Mouse (Mus musculus): Measurements from ENCODE around the gene 0610040J01Rik. TPM values are rescaled to one million over a fixed set of nuclear protein-coding genes. Genes with fewer than 3 reads are reported as not detected.

Gene 0610040J01Rik
- total and polyA plus RNA-seq, 2 experiments from 2014 or later = 0.11 to 0.53 TPM

DNA sequence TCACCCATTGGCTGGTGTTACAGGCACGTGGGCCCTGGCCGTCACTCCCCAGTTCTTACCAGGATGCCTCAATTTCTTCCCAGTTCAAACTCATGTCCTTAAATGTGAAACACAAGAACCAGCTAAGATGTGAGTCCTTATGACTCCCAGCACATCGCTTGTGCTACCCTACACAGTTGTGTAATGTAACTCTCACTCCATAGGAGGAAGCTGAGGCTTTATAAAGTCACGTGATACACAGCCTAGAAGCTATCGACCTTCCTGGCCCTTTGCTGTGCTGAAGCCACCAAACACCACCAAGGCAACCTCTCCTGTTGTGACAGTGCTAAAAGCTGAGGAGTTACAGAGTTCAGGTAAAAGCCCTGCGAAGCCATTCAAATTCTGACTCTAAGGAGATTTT, 123.4 kb downstream of the 0610040J01Rik start:
- Histone ChIP-seq H3K4me3 (ENCODE audit: low read depth, low read length) (no peak overlapping the region), H3K4me1 (ENCODE audit: control insufficient read depth, insufficient read depth) (no peaks in the 10 kb centered on the region), H3K27ac (ENCODE audit: low read depth) (no peak overlapping the region), H3K36me3 (replicated peaks; ENCODE audit: control insufficient read depth, insufficient read depth, low read length) (no peaks in the 10 kb centered on the region; the same call in 1 of the 2 replicates), H3K9ac (replicated peaks; ENCODE audit: low read depth, low read length) (no peak overlapping the region), H3K4me2 (ENCODE audit: low read depth, low read length) (no peak overlapping the region), H3K9me3 (replicated peaks; ENCODE audit: control insufficient read depth, low read length) (no peaks in the 10 kb centered on the region), H3K27me3 (ENCODE audit: control insufficient read depth, insufficient read depth, low read length) (no peaks in the 10 kb centered on the region)
- DNase-seq (ENCODE audit: low spot score) = no peak
- ATAC-seq (ENCODE audit: insufficient read depth, low read depth) = no peak
- TF ChIP-seq CTCF (IDR thresholded peaks at IDR 0.05; ENCODE audit: low read depth) = no peak
- 81% methylated on average over 6 of the region's 6 CpGs for WGBS

DNA sequence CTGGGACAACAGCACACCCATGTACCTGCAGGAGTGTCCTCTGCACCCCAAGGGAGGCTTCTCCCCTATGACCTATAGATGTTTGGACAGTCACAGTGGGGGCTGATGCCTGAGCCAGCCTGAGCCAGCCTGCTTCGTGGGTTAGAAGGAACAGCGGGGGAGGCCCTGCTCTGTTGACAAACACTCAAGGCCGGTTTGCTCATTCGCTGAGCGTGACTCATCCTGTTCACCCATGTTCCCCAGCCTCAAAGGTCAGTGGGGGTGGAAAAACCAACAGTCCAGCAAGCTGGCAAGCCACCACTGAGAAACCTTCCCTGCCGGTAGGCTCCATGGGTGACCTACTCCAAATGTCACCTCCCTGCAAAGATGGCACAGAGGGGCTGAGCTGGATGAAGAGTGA, 124.6 kb downstream of the 0610040J01Rik start:
- H3K9ac ChIP-seq (replicated peaks; ENCODE audit: low read depth, low read length) = no peak overlapping the region
- 62% methylated on average over 6 of the region's 6 CpGs for WGBS
- no peak for TF ChIP-seq EP300 (IDR thresholded peaks at IDR 0.05; ENCODE audit: low read depth)
- TF ChIP-seq CTCF (IDR thresholded peaks at IDR 0.05; ENCODE audit: low read depth) = no peak
- DNase-seq (ENCODE audit: low spot score) (no peak), ATAC-seq (ENCODE audit: insufficient read depth, low read depth) (no peak)
- H3K4me1 ChIP-seq (ENCODE audit: control insufficient read depth, insufficient read depth) = no peaks in the 10 kb centered on the region
- no peaks in the 10 kb centered on the region; the same call in 1 of the 2 replicates for H3K36me3 ChIP-seq (replicated peaks; ENCODE audit: control insufficient read depth, insufficient read depth, low read length)
- no peak overlapping the region for H3K27ac ChIP-seq (ENCODE audit: low read depth)
- no peak overlapping the region for H3K4me3 ChIP-seq (ENCODE audit: low read depth, low read length)
- H3K4me2 ChIP-seq (ENCODE audit: low read depth, low read length) = no peak overlapping the region
- no peaks in the 10 kb centered on the region for H3K9me3 ChIP-seq (replicated peaks; ENCODE audit: control insufficient read depth, low read length)
- H3K27me3 ChIP-seq (ENCODE audit: control insufficient read depth, insufficient read depth, low read length) = no peaks in the 10 kb centered on the region

DNA sequence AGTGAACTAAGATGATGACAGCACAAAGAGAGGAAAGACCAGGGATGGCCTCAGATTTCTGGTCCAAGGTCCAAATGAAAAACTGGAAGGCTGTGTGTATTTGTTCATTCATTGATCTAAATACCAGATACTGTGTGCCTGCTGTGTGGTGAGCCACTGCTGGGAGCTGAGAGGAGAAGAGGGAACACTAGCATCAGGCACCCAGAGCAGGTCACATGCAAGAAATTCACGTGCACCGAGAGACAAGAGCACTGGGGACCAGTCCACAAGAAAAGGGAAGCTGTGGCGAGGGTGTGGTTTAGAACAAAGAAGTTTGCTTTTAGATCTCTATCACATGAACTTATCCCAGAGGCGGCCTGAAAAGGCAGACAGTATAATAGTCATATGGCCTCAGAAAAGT, 126.4 kb downstream of the 0610040J01Rik start:
- Histone ChIP-seq H3K36me3 (replicated peaks; ENCODE audit: control insufficient read depth, insufficient read depth, low read length) (no peaks in the 10 kb centered on the region; the same call in 1 of the 2 replicates), H3K9me3 (replicated peaks; ENCODE audit: control insufficient read depth, low read length) (no peaks in the 10 kb centered on the region), H3K9ac (replicated peaks; ENCODE audit: low read depth, low read length) (no peak overlapping the region), H3K27me3 (ENCODE audit: control insufficient read depth, insufficient read depth, low read length) (no peaks in the 10 kb centered on the region), H3K27ac (ENCODE audit: low read depth) (no peak overlapping the region), H3K4me1 (ENCODE audit: control insufficient read depth, insufficient read depth) (no peaks in the 10 kb centered on the region), H3K4me2 (ENCODE audit: low read depth, low read length) (no peak overlapping the region), H3K4me3 (ENCODE audit: low read depth, low read length) (no peak overlapping the region)
- TF ChIP-seq CTCF (IDR thresholded peaks at IDR 0.05; ENCODE audit: low read depth) = no peak
- TF ChIP-seq EP300 (IDR thresholded peaks at IDR 0.05; ENCODE audit: low read depth) = no peak
- WGBS = 67% methylated on average over 4 of the region's 4 CpGs
- ATAC-seq (ENCODE audit: insufficient read depth, low read depth) = no peak
- no peak for DNase-seq (ENCODE audit: low spot score)

DNA sequence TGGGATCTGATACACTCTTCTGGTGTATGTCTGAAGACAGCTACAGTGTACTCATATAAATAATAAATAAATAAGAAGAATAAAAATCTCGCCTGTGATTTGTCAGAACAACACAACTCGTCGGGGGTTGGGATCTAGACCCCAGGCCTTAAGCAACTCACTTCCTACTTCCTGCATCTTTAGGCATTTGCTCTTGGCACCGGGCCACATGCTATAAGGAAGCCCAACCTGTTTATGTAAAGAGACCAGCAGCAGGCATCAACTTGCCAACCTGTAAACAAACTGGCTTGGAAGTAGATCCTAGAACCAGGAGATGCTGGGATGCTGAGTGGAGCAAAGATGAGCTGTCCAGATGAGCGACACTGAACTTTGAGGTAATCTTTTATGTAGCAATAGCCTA, 129.7 kb downstream of the 0610040J01Rik start:
- TF ChIP-seq EP300 (IDR thresholded peaks at IDR 0.05; ENCODE audit: low read depth) (no peak), CTCF (IDR thresholded peaks at IDR 0.05; ENCODE audit: low read depth) (no peak)
- Histone ChIP-seq H3K27me3 (ENCODE audit: control insufficient read depth, insufficient read depth, low read length) (no peaks in the 10 kb centered on the region), H3K36me3 (replicated peaks; ENCODE audit: control insufficient read depth, insufficient read depth, low read length) (no peaks in the 10 kb centered on the region), H3K4me1 (ENCODE audit: control insufficient read depth, insufficient read depth) (no peaks in the 10 kb centered on the region), H3K27ac (ENCODE audit: low read depth) (no peak overlapping the region), H3K9ac (replicated peaks; ENCODE audit: low read depth, low read length) (no peak overlapping the region), H3K4me3 (ENCODE audit: low read depth, low read length) (no peak overlapping the region), H3K9me3 (replicated peaks; ENCODE audit: control insufficient read depth, low read length) (no peaks in the 10 kb centered on the region), H3K4me2 (ENCODE audit: low read depth, low read length) (no peak overlapping the region)
- DNase-seq (ENCODE audit: low spot score) (no peak), ATAC-seq (ENCODE audit: insufficient read depth, low read depth) (no peak)
- 58% methylated on average over 5 of the region's 5 CpGs for WGBS

DNA sequence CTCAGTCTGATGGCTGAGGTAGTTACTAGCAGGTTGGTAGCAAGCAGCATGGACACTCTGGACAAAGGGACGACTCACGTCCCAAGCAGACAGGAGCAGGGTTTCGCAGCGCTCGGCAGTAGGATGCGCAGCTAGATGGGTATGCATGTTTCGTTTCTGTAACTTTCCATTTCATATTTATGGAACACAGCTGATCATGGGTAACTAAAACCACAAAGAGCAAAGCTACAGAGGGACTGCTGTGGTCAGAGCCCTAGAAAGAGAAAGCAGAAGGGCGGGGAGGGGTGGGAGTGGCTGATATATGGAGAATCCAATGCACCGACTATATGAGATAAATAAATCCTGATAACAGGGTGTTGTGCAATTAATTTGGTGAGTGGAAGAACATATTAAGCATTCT, 131.1 kb downstream of the 0610040J01Rik start:
- H3K4me3 ChIP-seq (ENCODE audit: low read depth, low read length) = no peak overlapping the region
- H3K9ac ChIP-seq (replicated peaks; ENCODE audit: low read depth, low read length) = no peak overlapping the region

DNA sequence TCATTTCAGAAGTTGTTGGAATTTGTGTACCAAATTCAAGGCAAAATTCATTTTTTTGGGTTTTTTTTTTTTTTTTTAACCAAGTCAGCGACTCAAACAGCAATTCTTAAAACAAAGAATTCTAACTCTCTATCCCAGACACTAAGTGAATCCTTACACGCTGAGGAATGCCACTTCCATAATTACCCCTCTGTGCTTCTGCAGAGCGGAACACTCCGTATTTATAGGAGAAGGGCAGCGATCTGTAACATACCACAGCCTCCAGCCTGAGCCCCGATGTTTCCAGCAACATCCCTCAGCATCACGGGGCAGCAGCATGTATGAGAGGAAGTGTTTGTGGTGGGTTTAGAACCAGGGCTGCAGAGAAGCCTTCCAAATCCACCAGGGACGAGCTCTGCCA, 135.4 kb downstream of the 0610040J01Rik start:
- Histone ChIP-seq H3K4me2 (ENCODE audit: low read depth, low read length) (no peak overlapping the region), H3K4me3 (ENCODE audit: low read depth, low read length) (no peak overlapping the region), H3K27me3 (ENCODE audit: control insufficient read depth, insufficient read depth, low read length) (no peaks in the 10 kb centered on the region), H3K9me3 (replicated peaks; ENCODE audit: control insufficient read depth, low read length) (no peaks in the 10 kb centered on the region), H3K4me1 (ENCODE audit: control insufficient read depth, insufficient read depth) (peaks cover 5% of the 10 kb centered on the region; the same call in 1 of the 2 replicates), H3K36me3 (replicated peaks; ENCODE audit: control insufficient read depth, insufficient read depth, low read length) (no peaks in the 10 kb centered on the region), H3K27ac (ENCODE audit: low read depth) (no peak overlapping the region), H3K9ac (replicated peaks; ENCODE audit: low read depth, low read length) (no peak overlapping the region)
- WGBS = 83% methylated on average over 8 of the region's 8 CpGs
- no peak for TF ChIP-seq CTCF (IDR thresholded peaks at IDR 0.05; ENCODE audit: low read depth)
- TF ChIP-seq EP300 (IDR thresholded peaks at IDR 0.05; ENCODE audit: low read depth) = no peak
- DNase-seq (ENCODE audit: low spot score) (no peak), ATAC-seq (ENCODE audit: insufficient read depth, low read depth) (no peak)

More for the DNA sequence above, 131.1 kb downstream of the 0610040J01Rik start:
- H3K36me3 ChIP-seq (replicated peaks; ENCODE audit: control insufficient read depth, insufficient read depth, low read length) = no peaks in the 10 kb centered on the region
- H3K9me3 ChIP-seq (replicated peaks; ENCODE audit: control insufficient read depth, low read length) = no peaks in the 10 kb centered on the region
- ATAC-seq (ENCODE audit: insufficient read depth, low read depth) (no peak), DNase-seq (ENCODE audit: low spot score) (no peak)
- H3K4me2 ChIP-seq (ENCODE audit: low read depth, low read length) = no peak overlapping the region
- no peak overlapping the region for H3K27ac ChIP-seq (ENCODE audit: low read depth)
- H3K4me1 ChIP-seq (ENCODE audit: control insufficient read depth, insufficient read depth) = no peaks in the 10 kb centered on the region
- TF ChIP-seq CTCF (IDR thresholded peaks at IDR 0.05; ENCODE audit: low read depth) = no peak
- no peak for TF ChIP-seq EP300 (IDR thresholded peaks at IDR 0.05; ENCODE audit: low read depth)
- no peaks in the 10 kb centered on the region for H3K27me3 ChIP-seq (ENCODE audit: control insufficient read depth, insufficient read depth, low read length)
- WGBS = 73% methylated on average over 9 of the region's 9 CpGs

All from heart, postnatal 0 days (tissue).